Mouse (Mus musculus) gastrocnemius, adult 18-20 months (tissue): ENCODE data around the gene Erbin. TPM values are rescaled to one million over a fixed set of nuclear protein-coding genes. Genes with fewer than 3 reads are reported as not detected.

Experiments used
- DNase-seq: peaks from one replicate; pipeline ENCODE4 v3.0.0; 2021; ENCODE audit warnings: low spot score
- total RNA-seq, 2 experiments: library from RNA; stranded (reverse); gene quantifications; 2 replicates each; pipeline ENCODE4 v1.2.3; 2021

Erbin gene
- total RNA-seq, 2 experiments from 2014 or later: 33.6 to 46.4 TPM

GRCm38 (mm10) chr13:103914114-103914736, 6.1 kb downstream of the Erbin start:
- DNase-seq: no peak

DNA sequence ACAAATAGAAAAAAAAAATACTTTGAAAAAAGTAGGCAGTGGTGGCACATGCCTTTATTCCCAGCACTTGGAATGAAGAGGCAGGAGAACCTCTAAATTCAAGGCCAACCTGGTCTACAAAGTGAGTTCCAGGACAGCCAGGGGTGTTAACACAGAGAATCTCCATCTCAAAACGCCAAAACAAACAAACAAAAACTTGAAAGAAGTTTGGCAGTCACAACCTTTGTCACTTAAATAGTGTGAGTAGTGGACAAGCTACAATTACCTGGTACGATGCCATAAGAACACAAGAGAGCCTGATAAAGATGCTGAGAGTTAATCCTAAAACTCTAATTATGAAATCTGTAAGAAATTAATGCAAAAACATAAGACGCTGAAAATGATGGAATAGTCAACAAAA, 8.0 kb downstream of the Erbin start:
- no peak for DNase-seq

- DNase-seq: no peak
Observed at GRCm38 (mm10) chr13:103910598-103910997, 9.7 kb downstream of the Erbin start.

DNA sequence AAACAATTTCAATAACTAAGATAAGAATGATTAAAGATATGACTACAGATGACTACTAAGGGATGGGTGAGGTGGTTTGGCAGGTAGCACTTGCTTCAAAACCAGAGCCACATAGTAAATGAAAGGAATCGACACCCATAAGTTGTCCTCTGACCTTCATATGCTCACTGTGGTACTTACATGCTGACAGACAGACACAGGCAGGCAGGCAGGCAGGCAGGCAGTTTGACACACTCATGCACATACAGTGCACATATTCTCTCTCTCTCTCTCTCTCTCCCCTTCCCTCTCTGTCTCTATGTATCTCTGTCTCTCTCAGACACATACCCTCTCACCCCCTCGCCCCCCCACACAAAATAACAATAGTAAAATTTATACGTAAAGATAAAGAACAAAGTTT, 10.4 kb downstream of the Erbin start:
- no peak for DNase-seq

DNA sequence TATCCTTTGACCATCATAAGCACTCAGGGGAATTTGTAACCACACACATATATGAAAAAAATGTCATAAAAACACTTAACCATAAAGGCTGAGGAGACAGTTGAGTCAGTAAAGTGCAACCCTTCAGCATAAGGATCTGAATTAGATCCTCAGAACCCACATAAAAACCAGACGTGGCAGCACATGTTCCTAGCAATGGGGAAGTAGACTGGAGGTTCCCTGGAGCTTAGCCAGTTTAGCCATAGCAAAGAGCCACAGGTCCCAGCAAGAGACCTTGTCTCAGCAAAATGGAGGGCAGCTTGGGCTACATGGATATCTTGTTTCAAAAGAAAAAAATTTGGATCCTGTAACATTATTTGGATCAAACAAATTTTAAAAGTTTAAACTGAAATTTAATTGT, 20.3 kb downstream of the Erbin start:
- DNase-seq: no peak

GRCm38 (mm10) chr13:103897606-103898005, 22.7 kb downstream of the Erbin start:
- DNase-seq: no peak

DNA sequence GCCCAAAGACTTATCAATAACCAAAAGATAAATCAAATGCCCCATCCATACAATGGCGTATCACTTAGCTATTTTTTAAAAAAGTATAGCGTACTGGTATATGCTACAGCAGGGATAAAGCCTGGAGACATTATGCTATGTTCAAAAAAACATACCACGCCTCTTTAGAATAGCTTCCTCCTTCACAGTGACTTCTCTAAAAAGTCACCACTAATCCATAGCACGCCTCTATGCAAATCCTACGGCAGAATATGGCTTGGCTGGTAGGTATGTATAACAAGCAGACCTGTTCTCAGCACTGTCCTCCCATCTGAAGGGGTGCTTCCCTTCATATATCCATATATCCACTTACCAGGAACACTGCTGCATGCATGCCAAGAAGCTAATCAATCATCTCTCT, 27.2 kb downstream of the Erbin start:
- DNase-seq: no peak

DNA sequence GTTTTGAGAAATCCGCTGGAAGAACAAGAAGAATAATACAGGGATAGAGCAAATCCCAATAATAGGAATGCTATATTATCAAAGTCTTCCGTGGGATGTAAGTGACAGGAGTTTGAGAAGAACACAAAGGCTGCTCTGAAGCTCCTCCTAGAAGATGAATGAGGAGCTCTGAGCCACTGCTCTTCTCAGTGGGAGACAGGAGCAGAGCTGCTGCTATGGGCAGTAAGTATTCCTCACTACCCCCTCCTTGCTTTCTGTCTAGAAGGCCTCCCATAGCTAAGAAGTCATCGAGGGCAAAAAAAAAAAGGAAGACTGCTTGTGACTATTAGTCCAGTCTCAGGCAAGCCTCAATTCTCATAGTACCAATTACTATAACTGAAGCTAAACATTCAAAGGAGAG, 30.3 kb downstream of the Erbin start:
- no peak for DNase-seq

DNA sequence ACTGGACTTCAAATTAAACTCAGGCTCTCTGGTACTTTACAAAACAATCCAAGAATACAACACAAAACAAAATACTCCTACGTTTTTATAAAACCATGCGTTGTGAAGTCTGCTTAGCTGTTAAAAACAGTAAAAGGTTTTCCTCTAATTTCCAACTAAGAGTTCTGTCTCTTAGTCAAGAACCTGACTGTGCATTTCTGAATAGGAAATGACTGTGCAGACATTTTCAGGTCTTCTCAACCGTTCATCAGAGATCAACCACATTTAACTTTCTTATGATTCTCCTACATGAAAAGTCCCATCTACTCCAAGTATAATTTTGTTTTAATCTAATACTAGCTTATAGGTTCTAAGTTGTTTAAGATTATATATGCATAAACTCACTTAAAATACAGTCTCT, 33.8 kb downstream of the Erbin start:
- DNase-seq: no peak

GRCm38 (mm10) chr13:103881200-103881599, 39.1 kb downstream of the Erbin start:
- DNase-seq: no peak

- no peak for DNase-seq
Observed at GRCm38 (mm10) chr13:103876743-103877142, 43.6 kb downstream of the Erbin start.

DNA sequence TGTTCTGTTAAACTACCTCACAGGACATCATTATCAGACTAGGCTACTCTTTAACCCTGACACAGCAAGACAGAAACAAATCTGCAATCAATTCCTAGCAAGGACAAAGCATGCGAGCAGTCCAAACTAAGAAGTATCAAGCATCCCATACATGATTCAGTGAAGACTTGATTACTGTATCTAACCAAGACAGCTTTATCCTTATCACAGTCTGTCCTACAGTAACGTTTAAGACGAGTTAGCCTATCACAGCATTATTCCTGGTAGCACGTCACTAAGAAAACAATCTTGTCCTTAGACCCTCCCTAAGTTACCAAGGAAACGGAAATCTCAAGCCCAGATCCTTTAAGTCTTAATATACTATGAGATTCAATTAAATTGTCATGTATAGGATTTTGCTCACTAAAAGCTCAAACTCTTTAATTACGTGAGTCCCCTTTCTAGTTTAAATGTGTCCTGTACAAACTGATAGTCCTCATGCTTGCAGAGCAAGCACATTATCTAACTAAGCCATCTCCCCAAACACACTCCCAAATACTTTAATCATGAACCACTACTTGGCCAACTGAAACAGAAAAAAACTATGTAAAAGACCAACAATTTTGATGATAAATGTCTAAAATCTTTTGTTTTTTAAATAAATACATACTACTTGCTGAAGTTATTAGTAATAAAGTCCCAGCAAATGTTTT, 44.3 kb downstream of the Erbin start:
- no peak for DNase-seq

- no peak for DNase-seq
Observed at GRCm38 (mm10) chr13:103870786-103871185, 49.5 kb downstream of the Erbin start.

DNA sequence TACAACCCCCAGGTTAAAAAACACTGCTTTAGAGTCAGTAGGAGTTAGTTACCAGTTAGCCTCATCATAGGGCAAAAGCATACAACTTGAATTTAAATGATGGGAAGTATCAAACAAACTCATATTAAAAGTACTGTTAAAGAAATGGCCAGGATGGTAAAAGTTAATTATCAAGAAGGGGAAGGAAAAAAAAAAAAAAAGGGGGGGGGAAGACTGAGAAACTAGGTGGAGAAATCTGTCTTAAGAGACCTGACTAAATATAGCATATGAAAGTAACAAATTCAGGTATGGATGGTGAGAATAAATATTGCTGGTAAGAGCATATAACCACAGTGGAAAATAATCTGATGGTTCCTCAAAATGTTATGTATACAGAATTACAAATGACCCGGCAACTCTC, 50.2 kb downstream of the Erbin start:
- DNase-seq: no peak

DNA sequence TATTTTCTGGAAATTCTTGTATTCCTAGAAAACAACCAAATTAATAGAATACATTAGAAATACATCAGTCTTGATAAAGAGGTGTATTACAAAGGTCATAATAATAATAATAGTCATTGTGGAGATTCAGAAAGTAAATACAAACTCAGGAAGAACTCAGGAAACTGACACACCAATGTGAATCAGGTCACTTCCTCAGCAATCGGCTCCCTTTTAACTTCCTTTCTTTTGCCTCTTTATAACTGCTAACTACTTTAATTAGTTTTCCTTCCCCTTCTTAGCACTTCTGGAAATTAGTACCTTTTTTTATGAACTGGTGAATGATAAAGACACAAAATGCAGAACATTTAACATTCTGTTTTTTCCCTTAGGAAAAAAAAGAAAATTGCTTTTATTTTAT, 51.4 kb downstream of the Erbin start:
- no peak for DNase-seq

DNA sequence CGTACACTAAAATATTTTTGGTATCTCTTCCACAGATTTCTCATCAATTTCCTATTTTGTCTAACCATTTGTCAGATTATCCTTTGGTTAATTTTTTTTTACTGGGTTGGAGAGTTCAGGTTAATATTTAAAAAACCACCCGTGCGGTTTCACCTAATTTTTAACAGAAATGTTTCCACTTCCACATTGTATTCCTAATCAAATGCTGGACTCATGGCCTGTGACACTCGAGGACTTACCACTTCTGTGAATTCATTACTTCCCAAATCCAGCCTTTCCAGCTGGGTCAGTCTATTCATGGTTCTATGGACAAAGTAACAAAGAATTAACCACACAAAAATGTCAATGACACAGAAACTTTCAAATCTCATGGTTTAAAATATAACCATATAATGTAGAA, 58.3 kb downstream of the Erbin start:
- DNase-seq: no peak

DNA sequence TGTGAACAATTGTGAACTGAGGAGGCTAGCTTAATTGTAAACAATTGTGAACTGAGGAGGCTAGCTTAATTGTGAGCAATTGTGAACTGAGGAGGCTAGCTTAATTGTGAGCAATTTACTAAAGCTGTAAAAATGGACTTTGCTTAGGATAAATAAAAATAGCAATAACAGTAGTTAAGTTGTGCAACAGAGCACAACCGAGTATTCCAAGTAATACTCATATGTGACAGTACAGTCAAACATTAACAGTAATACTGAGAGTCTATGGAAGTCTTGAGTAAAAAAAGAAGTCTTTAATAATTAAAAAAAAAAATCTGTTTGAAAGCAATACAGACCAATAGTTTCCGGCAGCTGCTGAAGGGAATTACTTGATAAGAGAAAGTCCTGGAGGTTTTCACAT, 61.3 kb downstream of the Erbin start:
- DNase-seq: no peak

- no peak for DNase-seq
Observed at GRCm38 (mm10) chr13:103847614-103848013, 72.7 kb downstream of the Erbin start.

DNA sequence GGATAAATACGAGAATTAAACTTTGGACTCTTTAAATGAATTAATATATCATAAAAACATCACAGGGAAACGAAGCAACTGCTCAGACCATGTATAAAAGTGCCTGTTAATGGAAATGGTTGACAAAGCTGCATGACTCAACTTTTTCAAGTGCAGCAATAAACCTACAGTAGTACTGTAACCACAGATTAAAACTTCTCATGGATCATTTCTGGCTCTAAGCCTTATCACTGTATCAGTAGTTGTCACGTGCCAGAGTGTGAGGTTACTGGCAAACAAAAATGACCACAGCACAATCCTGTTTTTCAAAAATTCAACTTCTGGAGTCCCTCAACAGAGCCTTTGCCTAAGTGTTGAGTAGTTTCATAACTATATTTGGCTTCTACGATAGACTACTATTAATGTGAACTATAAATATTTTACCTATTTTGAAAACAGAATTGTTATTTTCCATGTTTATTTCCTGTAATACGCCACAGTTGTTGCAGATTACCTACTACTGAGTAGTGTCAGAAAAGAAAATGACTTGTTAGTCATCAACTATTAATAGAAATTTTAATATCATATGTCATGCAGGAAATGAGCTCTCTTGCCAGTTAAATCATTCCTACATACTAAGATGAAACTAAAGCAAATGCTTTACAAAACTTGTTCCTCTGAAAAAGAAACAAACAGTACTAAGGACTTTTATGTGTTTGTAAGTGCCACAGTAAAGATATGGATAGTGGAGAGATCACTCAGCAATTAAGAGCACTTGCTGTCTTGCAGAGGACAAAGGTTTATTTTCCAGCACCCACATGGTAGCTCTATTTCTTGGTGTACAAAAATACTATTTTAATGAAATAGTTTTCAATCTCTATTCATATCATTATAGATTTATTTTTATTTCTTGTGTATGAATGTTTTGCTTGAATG, 78.8 kb downstream of the Erbin start:
- DNase-seq: no peak

- peak; percentile 6 for DNase-seq
Observed at GRCm38 (mm10) chr13:103838619-103839018, 81.7 kb downstream of the Erbin start.

DNA sequence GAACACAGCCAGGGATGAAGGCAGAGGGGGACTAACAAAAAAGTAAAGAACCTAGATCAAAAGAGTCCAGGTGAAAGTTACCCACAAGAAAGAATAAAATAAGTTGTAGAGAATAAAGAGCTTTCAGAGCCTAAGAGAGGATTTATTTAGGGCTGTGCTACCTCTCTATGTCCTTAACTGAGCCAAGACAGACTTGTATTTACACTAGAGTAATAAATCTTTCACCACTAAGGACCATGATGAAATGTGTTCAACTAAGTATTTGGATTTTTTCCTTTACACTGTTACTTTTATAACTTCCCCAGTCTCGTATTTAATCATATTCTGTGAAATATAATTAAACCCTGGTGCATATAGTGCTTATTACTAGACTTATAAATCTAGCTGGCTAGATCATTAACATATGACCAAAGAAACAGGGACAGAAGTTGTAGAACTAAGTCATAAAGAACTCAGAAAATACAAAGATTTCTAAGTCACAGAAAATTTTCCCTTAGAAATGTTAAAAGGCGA, 90.6 kb downstream of the Erbin start:
- no peak for DNase-seq

DNA sequence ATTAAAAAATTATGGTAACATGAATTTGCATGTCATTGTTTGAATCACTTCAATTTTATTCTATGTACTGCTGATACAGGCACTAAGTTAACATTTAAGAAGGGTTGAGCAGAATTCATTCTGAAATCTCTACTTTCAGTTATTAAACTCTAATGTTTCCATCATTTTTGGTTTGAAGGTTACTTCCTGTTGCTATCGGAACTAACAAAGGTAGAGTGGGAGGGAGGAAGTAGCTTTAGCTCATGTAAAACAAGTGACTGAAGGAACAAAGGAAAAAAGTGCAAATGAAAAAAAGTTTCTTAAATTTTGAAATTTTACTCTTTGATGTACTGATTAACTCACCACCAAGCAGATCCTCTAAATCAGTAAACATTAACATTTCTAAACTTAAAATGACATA, 98.0 kb downstream of the Erbin start:
- DNase-seq: no peak
